Mouse (Mus musculus) neutrophil, adult 65 days (primary cell): ENCODE measurements around the gene Gnrhr. TPM values are rescaled to one million over a fixed set of nuclear protein-coding genes. Genes with fewer than 3 reads are reported as not detected.

Experiments
- total RNA-seq: library from RNA; stranded (reverse); gene quantifications from 2 replicates; pipeline ENCODE4 v1.2.4, GENCODE M21; 2023

The Gnrhr gene
- total RNA-seq = not detected in 2 replicates

DNA sequence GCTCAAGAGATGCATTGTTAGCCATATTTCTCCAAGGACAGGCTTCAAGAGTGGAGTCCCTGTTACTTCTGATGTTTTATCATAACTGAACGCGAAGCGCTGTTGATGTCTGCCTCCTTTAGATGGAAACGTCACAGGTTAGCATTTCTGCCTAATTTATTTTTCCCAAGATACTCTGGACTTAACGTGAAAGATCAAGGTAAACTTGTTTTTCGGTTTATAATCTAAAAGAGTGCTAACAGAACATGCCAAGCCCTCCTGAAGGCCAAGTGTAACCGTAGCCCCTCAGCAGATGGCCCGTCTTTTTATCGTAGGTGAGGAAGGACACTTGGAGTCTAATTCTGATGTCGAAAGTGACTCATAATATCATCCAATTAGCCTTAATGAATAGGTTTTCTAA lies at the start of gene Gnrhr:
Gene Gnrhr, minus strand, starts transcription at position 101 of the 400 bp plus-strand sequence.

DNA sequence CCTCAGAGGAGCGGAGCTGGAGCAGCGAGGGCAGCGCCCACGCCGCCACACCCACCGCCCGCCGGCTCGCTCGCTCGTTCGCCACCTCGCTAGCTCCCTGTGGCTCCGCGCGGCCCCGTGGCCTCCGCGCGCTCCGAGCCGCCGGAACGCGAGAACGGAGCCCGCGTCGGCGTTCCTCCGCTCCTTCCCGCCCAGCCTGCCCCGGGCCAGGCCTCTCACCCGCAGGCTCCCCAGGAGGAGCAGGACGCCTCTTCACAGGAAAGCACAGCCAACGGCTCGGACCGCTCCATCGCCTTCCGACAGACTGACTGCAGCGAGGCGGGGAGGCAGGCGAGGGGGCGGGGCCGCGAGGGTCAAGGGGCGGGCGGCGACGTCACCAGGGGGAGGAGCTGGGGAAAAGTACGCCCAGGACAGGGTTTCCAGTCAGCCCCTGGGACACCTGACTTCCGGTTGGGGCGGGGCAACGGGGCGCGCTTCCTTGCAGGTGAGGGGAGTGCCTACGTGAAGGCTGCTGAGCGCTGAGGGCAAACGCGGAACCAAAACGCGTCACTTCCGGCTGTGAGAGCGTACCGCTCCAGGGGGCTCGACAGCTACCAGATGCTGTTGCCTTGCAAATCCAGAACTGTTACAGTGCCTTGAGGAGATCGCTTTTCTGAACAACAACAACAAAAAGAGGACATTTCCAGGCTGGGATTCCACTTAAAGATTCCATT lies 25.1 kb downstream of the Gnrhr start, which contains the start of gene Uba6:
Gene Uba6, minus strand, starts transcription at position 355 of the 713 bp plus-strand sequence.

Other genes with a start within 250 kb of the Gnrhr start
- 16.3 and 18.9 TPM in 2 replicates for gene Cenpc1, start 132.3 kb downstream of the Gnrhr start, total RNA-seq
- 49.3 and 61.0 TPM in 2 replicates for gene Stap1, start 126.2 kb downstream of the Gnrhr start, total RNA-seq
- gene Uba6, start 25.1 kb downstream of the Gnrhr start, total RNA-seq = 9.0 and 13.6 TPM in 2 replicates
- not detected in 2 replicates for gene Tmprss11c, start 91.4 kb upstream of the Gnrhr start, total RNA-seq
- gene Tmprss11d, start 175.5 kb upstream of the Gnrhr start, total RNA-seq = not detected in 2 replicates